Mouse (Mus musculus) MEL (cell line): ENCODE measurements around the gene Eno2.

Experiments
- EP300 ChIP-seq, 2 experiments: IDR thresholded peaks; 2 replicates each; pipeline ENCODE4 v1.6.1; 2011; ENCODE audit warnings: improper control_type of control experiment in 2 of 2, low read length in 2 of 2, low read depth in 1 of 2, mild to moderate bottlenecking in 1 of 2
- JUND ChIP-seq: IDR thresholded peaks from 2 replicates; pipeline ENCODE4 v1.6.1; 2011; ENCODE audit warnings: low read depth, mild to moderate bottlenecking, improper control_type of control experiment, low read length
- POLR2A ChIP-seq, 2 experiments: IDR thresholded peaks; 2 replicates each; pipeline ENCODE4 v1.6.1; 2011 to 2012; ENCODE audit warnings: low read length in 2 of 2, mild to moderate bottlenecking in 2 of 2, control low read depth in 1 of 2, improper control_type of control experiment in 1 of 2, low read depth in 1 of 2, moderate library complexity in 1 of 2; ENCODE audit not compliant: control insufficient read depth in 1 of 2, insufficient read depth in 1 of 2, poor library complexity in 1 of 2
- SMC3 ChIP-seq: IDR thresholded peaks from 2 replicates; pipeline ENCODE4 v1.6.1; 2011; ENCODE audit warnings: low read depth, low read length, improper control_type of control experiment

DNA sequence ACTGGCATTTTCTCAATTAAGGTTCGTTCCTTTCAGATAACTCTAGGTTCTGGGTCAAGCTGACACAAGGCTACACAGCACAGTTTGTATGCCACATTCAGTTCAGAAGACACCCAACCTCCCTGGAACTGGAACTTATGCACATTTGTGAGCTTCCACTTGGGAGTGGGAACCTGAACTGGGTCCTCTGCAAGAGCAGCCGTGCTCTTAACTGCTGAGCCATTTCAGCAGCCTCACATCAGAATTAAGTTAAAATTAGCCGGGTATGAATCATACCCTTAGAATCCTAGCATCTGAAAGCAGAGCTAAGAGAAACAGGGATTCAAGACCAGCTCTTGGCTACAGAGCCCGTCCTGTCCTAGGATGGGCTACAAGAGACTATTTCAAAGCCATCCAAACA lies 37.9 kb upstream of the Eno2 start:
- TF ChIP-seq POLR2A (IDR thresholded peaks at IDR 0.05; ENCODE audit: control insufficient read depth in 1 of 2, insufficient read depth in 1 of 2, low read depth in 1 of 2, low read length in 2 of 2, poor library complexity in 1 of 2), result no peak
- no peak for TF ChIP-seq JUND
- TF ChIP-seq EP300 (IDR thresholded peaks at IDR 0.05; ENCODE audit: low read depth in 1 of 2, low read length in 2 of 2), result no peak
- TF ChIP-seq SMC3, result no peak
